Mouse (Mus musculus) E14TG2a.4 (cell line): ENCODE results near the gene Myo9b.
"Not testable (repeated sequence)": the region's sequence is repeated elsewhere in the genome, so short reads cannot be mapped to it uniquely, and the experiment has no call there.

Experiments
- H3K27me3 ChIP-seq: 2 replicates; pipeline ENCODE4 v1.6.1; 2014; ENCODE audit warnings: low read length, control low read depth; ENCODE audit not compliant: insufficient read depth
- H3K36me3 ChIP-seq: 2 replicates; pipeline ENCODE4 v1.6.1; 2014; ENCODE audit warnings: low read length, control low read depth; ENCODE audit not compliant: insufficient read depth
- H3K4me1 ChIP-seq: replicated peaks from 2 replicates; pipeline ENCODE4 v1.6.1; 2014; ENCODE audit warnings: low read depth, low read length, control low read depth
- H3K4me3 ChIP-seq: replicated peaks from 2 replicates; pipeline ENCODE4 v1.5.1; 2014; ENCODE audit warnings: mild to moderate bottlenecking, low read length
- H3K9me3 ChIP-seq: 2 replicates; pipeline ENCODE4 v1.6.1; 2014; ENCODE audit warnings: low read length, control low read depth
- CTCF ChIP-seq: conservative IDR thresholded peaks from 2 replicates; pipeline ENCODE4 v1.5.1; 2014; ENCODE audit warnings: low read length
- NANOG ChIP-seq: IDR thresholded peaks from 2 replicates; pipeline ENCODE4 v1.6.1; 2014; ENCODE audit warnings: borderline replicate concordance, low read length, mixed read lengths
- POU5F1 ChIP-seq: IDR thresholded peaks from 2 replicates; pipeline ENCODE4 v1.6.1; 2014; ENCODE audit warnings: low read length, borderline replicate concordance

Myo9b gene

GRCm38 (mm10) chr8:71316486-71317031 is 44.0 kb downstream of the Myo9b start:
- Histone ChIP-seq H3K27me3 (no peaks in the 10 kb centered on the region), H3K4me1 (no peaks in the 10 kb centered on the region), H3K9me3 (no peaks in the 10 kb centered on the region), H3K36me3 (peaks cover 20% of the 10 kb centered on the region), H3K4me3 (no peak overlapping the region)
- TF ChIP-seq NANOG: no peak
- TF ChIP-seq CTCF: no peak
- TF ChIP-seq POU5F1: no peak

GRCm38 (mm10) chr8:71318610-71319009 is 46.1 kb downstream of the Myo9b start:
- H3K4me3 ChIP-seq, H3K27me3 ChIP-seq, H3K4me1 ChIP-seq, H3K9me3 ChIP-seq: not testable (repeated sequence)
- H3K36me3 ChIP-seq: peaks cover 36% of the 10 kb centered on the region

- peaks cover 47% of the 10 kb centered on the region for H3K36me3 ChIP-seq
- not testable (repeated sequence) for H3K4me1 ChIP-seq, H3K4me3 ChIP-seq, H3K9me3 ChIP-seq, H3K27me3 ChIP-seq
These were observed 47.2 kb downstream of the Myo9b start for GRCm38 (mm10) chr8:71319760-71320159.

- H3K4me3 ChIP-seq: no peak overlapping the region
- TF ChIP-seq CTCF (no peak), NANOG (no peak), POU5F1 (no peak)
- H3K9me3 ChIP-seq: no peaks in the 10 kb centered on the region
- H3K4me1 ChIP-seq: no peaks in the 10 kb centered on the region
- no peaks in the 10 kb centered on the region for H3K27me3 ChIP-seq
- peaks cover 58% of the 10 kb centered on the region for H3K36me3 ChIP-seq
These were observed 50.4 kb downstream of the Myo9b start for GRCm38 (mm10) chr8:71322939-71323338.

- H3K4me3 ChIP-seq: no peak overlapping the region
- H3K36me3 ChIP-seq: peaks cover 77% of the 10 kb centered on the region
- H3K27me3 ChIP-seq: no peaks in the 10 kb centered on the region
- no peaks in the 10 kb centered on the region for H3K9me3 ChIP-seq
- TF ChIP-seq POU5F1 (no peak), NANOG (no peak), CTCF (peak; percentile 27)
- no peaks in the 10 kb centered on the region for H3K4me1 ChIP-seq
These were observed 52.3 kb downstream of the Myo9b start for GRCm38 (mm10) chr8:71324848-71325247.

- not testable (repeated sequence) for H3K27me3 ChIP-seq, H3K4me1 ChIP-seq, H3K9me3 ChIP-seq, H3K4me3 ChIP-seq
- H3K36me3 ChIP-seq: peaks cover 70% of the 10 kb centered on the region
These were observed 65.3 kb downstream of the Myo9b start for GRCm38 (mm10) chr8:71337834-71338233.

- no peaks in the 10 kb centered on the region for H3K9me3 ChIP-seq
- H3K4me1 ChIP-seq: no peaks in the 10 kb centered on the region
- H3K4me3 ChIP-seq: no peak overlapping the region
- peaks cover 80% of the 10 kb centered on the region for H3K36me3 ChIP-seq
- TF ChIP-seq CTCF (peak; percentile 63), POU5F1 (no peak)
- H3K27me3 ChIP-seq: no peaks in the 10 kb centered on the region
These were observed 68.1 kb downstream of the Myo9b start for GRCm38 (mm10) chr8:71340625-71341024.

- H3K4me1 ChIP-seq: no peaks in the 10 kb centered on the region
These were observed 74.1 kb downstream of the Myo9b start for GRCm38 (mm10) chr8:71346581-71346980.

GRCm38 (mm10) chr8:71351117-71351516 is 78.6 kb downstream of the Myo9b start:
- no peaks in the 10 kb centered on the region for H3K4me1 ChIP-seq
- H3K27me3 ChIP-seq: no peaks in the 10 kb centered on the region
- H3K9me3 ChIP-seq: no peaks in the 10 kb centered on the region
- H3K4me3 ChIP-seq: no peak overlapping the region
- H3K36me3 ChIP-seq: peaks cover 97% of the 10 kb centered on the region
- TF ChIP-seq CTCF (no peak), NANOG (no peak), POU5F1 (no peak)

More at GRCm38 (mm10) chr8:71346581-71346980, 74.1 kb downstream of the Myo9b start:
- TF ChIP-seq NANOG (no peak), CTCF (no peak), POU5F1 (no peak)
- Histone ChIP-seq H3K9me3 (no peaks in the 10 kb centered on the region), H3K27me3 (no peaks in the 10 kb centered on the region), H3K4me3 (no peak overlapping the region), H3K36me3 (peaks cover 93% of the 10 kb centered on the region)

GRCm38 (mm10) chr8:71351520-71351919 is 79.0 kb downstream of the Myo9b start:
- no peaks in the 10 kb centered on the region for H3K4me1 ChIP-seq
- TF ChIP-seq CTCF: no peak
- no peak for TF ChIP-seq POU5F1
- no peak for TF ChIP-seq NANOG

More at GRCm38 (mm10) chr8:71351520-71351919, 79.0 kb downstream of the Myo9b start:
- no peaks in the 10 kb centered on the region for H3K27me3 ChIP-seq
- H3K36me3 ChIP-seq: peaks cover 97% of the 10 kb centered on the region
- H3K4me3 ChIP-seq: no peak overlapping the region
- no peaks in the 10 kb centered on the region for H3K9me3 ChIP-seq
